Mouse (Mus musculus) ES-Bruce4 (cell line): Measurements from ENCODE around the gene Cntn2.

Source experiments
- CTCF ChIP-seq: IDR thresholded peaks from one replicate; pipeline ENCODE4 v1.8.1; 2011; ENCODE audit warnings: low read depth, low read length
- POLR2A ChIP-seq: IDR thresholded peaks from one replicate; pipeline ENCODE4 v1.8.1; 2011; ENCODE audit warnings: low read length; ENCODE audit not compliant: insufficient read depth

- TF ChIP-seq CTCF (no peak), POLR2A (no peak)
Measured at GRCm38 (mm10) chr1:132567336-132568125, 24.5 kb upstream of the Cntn2 start.
